Mouse (Mus musculus): ENCODE data around the gene Wfdc13. TPM values are rescaled to one million over a fixed set of nuclear protein-coding genes. Genes with fewer than 3 reads are reported as not detected.

The Wfdc13 gene
- polyA plus RNA-seq, 1 experiment from 2014 or later = not detected

DNA sequence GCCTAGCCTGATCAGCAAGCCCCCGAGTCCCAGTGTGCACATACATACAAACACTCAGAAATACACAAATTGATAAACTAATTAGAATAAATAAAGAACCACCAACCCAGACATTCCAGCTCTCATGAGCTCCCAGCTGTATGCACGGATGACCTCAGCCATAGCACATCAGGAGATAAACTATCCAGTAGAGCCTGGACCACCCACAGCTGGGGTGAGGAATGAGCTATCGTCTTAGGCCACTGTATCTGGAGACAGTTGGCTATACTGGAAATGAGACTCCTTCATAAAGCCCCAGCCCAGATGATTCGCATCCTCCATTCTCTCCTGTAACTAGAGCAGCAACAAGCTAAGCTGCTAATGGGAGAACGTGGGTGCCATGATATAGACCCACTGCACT lies 49.9 kb downstream of the Wfdc13 start:
- H3K27me3 ChIP-seq (replicated peaks; ENCODE audit: control insufficient read depth, insufficient read depth, low read length) = no peaks in the 10 kb centered on the region
- ATAC-seq = no peak
- H3K27ac ChIP-seq (ENCODE audit: low read depth, low read length) = no peak overlapping the region
- no peak overlapping the region for H3K9ac ChIP-seq (ENCODE audit: low read depth, low read length)
- no peaks in the 10 kb centered on the region for H3K36me3 ChIP-seq (ENCODE audit: control insufficient read depth, insufficient read depth, low read length)
- no peak overlapping the region for H3K4me3 ChIP-seq (ENCODE audit: low read length)
- WGBS = 86% methylated on average over 5 of the region's 5 CpGs
- no peaks in the 10 kb centered on the region for H3K9me3 ChIP-seq (ENCODE audit: control insufficient read depth, low read length)
- H3K4me1 ChIP-seq (ENCODE audit: control insufficient read depth, insufficient read depth, low read depth, low read length) = no peaks in the 10 kb centered on the region
- no peak overlapping the region for H3K4me2 ChIP-seq (ENCODE audit: low read length)

DNA sequence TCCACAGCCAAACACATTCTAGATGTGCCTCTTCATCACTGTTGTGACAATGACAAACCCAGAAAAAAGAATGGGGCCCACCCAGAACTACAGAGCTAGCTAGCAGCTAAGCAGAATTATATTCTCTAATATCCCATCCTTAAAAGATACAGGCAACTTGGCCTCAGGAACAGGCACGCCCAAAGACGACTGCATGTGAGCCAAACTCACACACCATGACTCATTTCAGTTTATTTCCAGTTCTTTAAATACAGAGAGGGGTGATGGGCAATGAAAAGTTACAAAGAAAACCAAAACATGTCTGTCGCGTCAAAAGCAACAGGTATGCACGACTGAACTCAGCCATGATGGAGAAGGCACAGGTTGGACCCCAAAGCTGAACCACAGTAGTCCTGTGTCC lies 50.5 kb downstream of the Wfdc13 start:
- no peak overlapping the region for H3K27ac ChIP-seq (ENCODE audit: low read depth, low read length)
- H3K4me2 ChIP-seq (ENCODE audit: low read length) = no peak overlapping the region
- H3K4me1 ChIP-seq (ENCODE audit: control insufficient read depth, insufficient read depth, low read depth, low read length) = no peaks in the 10 kb centered on the region
- H3K4me3 ChIP-seq (ENCODE audit: low read length) = no peak overlapping the region
- H3K9me3 ChIP-seq (ENCODE audit: control insufficient read depth, low read length) = no peaks in the 10 kb centered on the region
- no peak for ATAC-seq
- no peaks in the 10 kb centered on the region for H3K27me3 ChIP-seq (replicated peaks; ENCODE audit: control insufficient read depth, insufficient read depth, low read length)
- H3K36me3 ChIP-seq (ENCODE audit: control insufficient read depth, insufficient read depth, low read length) = no peaks in the 10 kb centered on the region
- no peak overlapping the region for H3K9ac ChIP-seq (ENCODE audit: low read depth, low read length)
- 93% methylated on average over 5 of the region's 5 CpGs for WGBS

Other genes with a start within 250 kb of the Wfdc13 start
- gene Sdc4, start 241.2 kb upstream of the Wfdc13 start, polyA plus RNA-seq (2015; fragmentation: Nextera tagmentation; extraction: Ambion mirVana) = 13.0 and 15.3 TPM in 2 replicates
- gene Sys1, start 228.1 kb upstream of the Wfdc13 start, polyA plus RNA-seq (2015; fragmentation: Nextera tagmentation; extraction: Ambion mirVana) = 89.7 and 95.6 TPM in 2 replicates
- 4.1 and 12.3 TPM in 2 replicates for gene Gm20458, start 224.1 kb upstream of the Wfdc13 start, polyA plus RNA-seq (2015; fragmentation: Nextera tagmentation; extraction: Ambion mirVana)
- not detected in 2 replicates for gene Trp53tg5, start 211.4 kb upstream of the Wfdc13 start, polyA plus RNA-seq (2015; fragmentation: Nextera tagmentation; extraction: Ambion mirVana)
- gene Dbndd2, start 199.0 kb upstream of the Wfdc13 start, polyA plus RNA-seq (2015; fragmentation: Nextera tagmentation; extraction: Ambion mirVana) = 23.8 and 27.3 TPM in 2 replicates
- gene Pigt, start 187.6 kb upstream of the Wfdc13 start, polyA plus RNA-seq (2015; fragmentation: Nextera tagmentation; extraction: Ambion mirVana) = 97.7 and 101 TPM in 2 replicates
- gene Wfdc2, start 122.7 kb upstream of the Wfdc13 start, polyA plus RNA-seq (2015; fragmentation: Nextera tagmentation; extraction: Ambion mirVana) = 2.9 TPM in 2 replicates
- gene Spint3, start 111.6 kb upstream of the Wfdc13 start, polyA plus RNA-seq (2015; fragmentation: Nextera tagmentation; extraction: Ambion mirVana) = not detected in 2 replicates
- 0.20 TPM in 2 replicates for gene Wfdc6a, start 99.7 kb upstream of the Wfdc13 start, polyA plus RNA-seq (2015; fragmentation: Nextera tagmentation; extraction: Ambion mirVana)
- not detected in 2 replicates for gene Eppin, start 91.5 kb upstream of the Wfdc13 start, polyA plus RNA-seq (2015; fragmentation: Nextera tagmentation; extraction: Ambion mirVana)
- gene Wfdc6b, start 71.6 kb upstream of the Wfdc13 start, polyA plus RNA-seq (2015; fragmentation: Nextera tagmentation; extraction: Ambion mirVana) = not detected in 2 replicates
- not detected in 2 replicates for gene Wfdc8, start 71.5 kb upstream of the Wfdc13 start, polyA plus RNA-seq (2015; fragmentation: Nextera tagmentation; extraction: Ambion mirVana)
- not detected in 2 replicates for gene Wfdc16, start 46.3 kb upstream of the Wfdc13 start, polyA plus RNA-seq (2015; fragmentation: Nextera tagmentation; extraction: Ambion mirVana)
- gene Wfdc10, start 29.1 kb upstream of the Wfdc13 start, polyA plus RNA-seq (2015; fragmentation: Nextera tagmentation; extraction: Ambion mirVana) = not detected in 2 replicates
- not detected in 2 replicates for gene Wfdc9, start 28.5 kb upstream of the Wfdc13 start, polyA plus RNA-seq (2015; fragmentation: Nextera tagmentation; extraction: Ambion mirVana)
- gene Wfdc11, start 11.0 kb upstream of the Wfdc13 start, polyA plus RNA-seq (2015; fragmentation: Nextera tagmentation; extraction: Ambion mirVana) = not detected in 2 replicates
- not detected in 2 replicates for gene Spint4, start 13.4 kb downstream of the Wfdc13 start, polyA plus RNA-seq (2015; fragmentation: Nextera tagmentation; extraction: Ambion mirVana)
- gene Spint5, start 30.2 kb downstream of the Wfdc13 start, polyA plus RNA-seq (2015; fragmentation: Nextera tagmentation; extraction: Ambion mirVana) = not detected in 2 replicates
- 1.6 and 1.7 TPM in 2 replicates for gene Wfdc3, start 60.8 kb downstream of the Wfdc13 start, polyA plus RNA-seq (2015; fragmentation: Nextera tagmentation; extraction: Ambion mirVana)
- 55.9 and 60.0 TPM in 2 replicates for gene Dnttip1, start 60.9 kb downstream of the Wfdc13 start, polyA plus RNA-seq (2015; fragmentation: Nextera tagmentation; extraction: Ambion mirVana)
- gene Ube2c, start 84.8 kb downstream of the Wfdc13 start, polyA plus RNA-seq (2015; fragmentation: Nextera tagmentation; extraction: Ambion mirVana) = 69.0 and 75.0 TPM in 2 replicates
- 0.68 and 44.8 TPM in 2 replicates for gene Tnnc2, start 94.9 kb downstream of the Wfdc13 start, polyA plus RNA-seq (2015; fragmentation: Nextera tagmentation; extraction: Ambion mirVana)
- gene Snx21, start 100.7 kb downstream of the Wfdc13 start, polyA plus RNA-seq (2015; fragmentation: Nextera tagmentation; extraction: Ambion mirVana) = 45.3 and 47.5 TPM in 2 replicates
- gene Acot8, start 119.8 kb downstream of the Wfdc13 start, polyA plus RNA-seq (2015; fragmentation: Nextera tagmentation; extraction: Ambion mirVana) = 22.2 TPM in 2 replicates
- 16.4 and 17.1 TPM in 2 replicates for gene Zswim3, start 120.0 kb downstream of the Wfdc13 start, polyA plus RNA-seq (2015; fragmentation: Nextera tagmentation; extraction: Ambion mirVana)
- gene Zswim1, start 137.6 kb downstream of the Wfdc13 start, polyA plus RNA-seq (2015; fragmentation: Nextera tagmentation; extraction: Ambion mirVana) = 26.1 and 32.7 TPM in 2 replicates
- gene Spata25, start 143.4 kb downstream of the Wfdc13 start, polyA plus RNA-seq (2015; fragmentation: Nextera tagmentation; extraction: Ambion mirVana) = not detected in 2 replicates
- 108 and 114 TPM in 2 replicates for gene Ctsa, start 147.8 kb downstream of the Wfdc13 start, polyA plus RNA-seq (2015; fragmentation: Nextera tagmentation; extraction: Ambion mirVana)
- gene Neurl2, start 148.3 kb downstream of the Wfdc13 start, polyA plus RNA-seq (2015; fragmentation: Nextera tagmentation; extraction: Ambion mirVana) = 6.7 and 7.8 TPM in 2 replicates
- 127 and 140 TPM in 2 replicates for gene Pltp, start 172.6 kb downstream of the Wfdc13 start, polyA plus RNA-seq (2015; fragmentation: Nextera tagmentation; extraction: Ambion mirVana)
- gene Pcif1, start 194.2 kb downstream of the Wfdc13 start, polyA plus RNA-seq (2015; fragmentation: Nextera tagmentation; extraction: Ambion mirVana) = 71.3 and 77.6 TPM in 2 replicates
- 13.4 and 17.1 TPM in 2 replicates for gene Zfp335, start 226.7 kb downstream of the Wfdc13 start, polyA plus RNA-seq (2015; fragmentation: Nextera tagmentation; extraction: Ambion mirVana)